Mouse (Mus musculus) lung, adult 2 months (tissue): ENCODE measurements around the gene Ap1s3.

Experiments
- CTCF ChIP-seq: fragments of 200-500 bp; IDR thresholded peaks from 2 replicates; pipeline ENCODE4 v1.5.1; 2011; ENCODE audit warnings: mild to moderate bottlenecking, low read length, control low read depth; ENCODE audit not compliant: insufficient read depth
- POLR2A ChIP-seq: fragments of 200-500 bp; IDR thresholded peaks from 2 replicates; pipeline ENCODE4 v1.6.1; 2011; ENCODE audit warnings: low read depth, mild to moderate bottlenecking, control low read depth, low read length, borderline replicate concordance; ENCODE audit errors: extremely low read depth

DNA sequence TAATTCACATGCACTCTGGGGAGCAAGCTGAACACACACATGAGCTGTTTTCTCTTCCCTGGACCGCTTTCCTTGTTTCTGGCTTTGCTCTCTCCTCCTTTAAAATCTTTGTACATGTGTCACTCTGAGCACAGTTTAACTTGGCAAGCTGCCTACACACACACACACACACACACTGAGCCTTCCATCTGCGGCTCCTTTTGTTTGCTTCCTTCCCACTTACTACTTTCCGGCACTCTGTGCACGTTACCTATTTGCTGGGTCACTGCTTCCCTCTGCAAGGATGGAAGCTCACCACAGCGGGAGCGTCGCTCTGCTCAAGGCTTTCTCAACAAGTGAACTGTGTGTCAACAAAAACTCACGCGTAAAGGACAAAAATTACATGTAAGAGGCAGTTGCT lies 25.6 kb upstream of the Ap1s3 start:
- TF ChIP-seq CTCF = no peak
- no peak for TF ChIP-seq POLR2A
